Mouse (Mus musculus) C2C12 (cell line): Measurements from ENCODE around the gene Runx3. TPM values are rescaled to one million over a fixed set of nuclear protein-coding genes. Genes with fewer than 3 reads are reported as not detected.

Experiments used
- H3K27me3 ChIP-seq: one replicate; pipeline ENCODE4 v1.6.1; 2011; ENCODE audit not compliant: control insufficient read depth, insufficient read depth, insufficient read length
- H3K36me3 ChIP-seq: one replicate; pipeline ENCODE4 v1.6.1; 2011; ENCODE audit not compliant: control insufficient read depth, insufficient read depth
- H3K4me3 ChIP-seq: one replicate; pipeline ENCODE4 v1.5.1; 2011; ENCODE audit warnings: mild to moderate bottlenecking, control low read depth; ENCODE audit not compliant: poor library complexity, insufficient read depth, severe bottlenecking
- H3K79me2 ChIP-seq: one replicate; pipeline ENCODE4 v1.6.1; 2011; ENCODE audit not compliant: control insufficient read depth, insufficient read depth
- H3K79me3 ChIP-seq: one replicate; pipeline ENCODE4 v1.6.1; 2011; ENCODE audit warnings: low read depth, control low read depth
- H3ac ChIP-seq: one replicate; pipeline ENCODE3; 2011; ENCODE audit warnings: low read depth; ENCODE audit not compliant: control insufficient read depth, insufficient read length
- CEBPB ChIP-seq: IDR thresholded peaks from one replicate; pipeline ENCODE4 v1.6.1; 2011; ENCODE audit warnings: low read depth, mild to moderate bottlenecking, control low read depth, moderate library complexity
- CTCF ChIP-seq: IDR thresholded peaks from one replicate; pipeline ENCODE4 v1.5.1; 2011; ENCODE audit not compliant: control insufficient read depth, insufficient read depth, insufficient read length
- FOSL1 ChIP-seq: IDR thresholded peaks from one replicate; pipeline ENCODE4 v1.8.0; 2011; ENCODE audit warnings: mild to moderate bottlenecking, low read length; ENCODE audit not compliant: poor library complexity, insufficient read depth, severe bottlenecking
- MAX ChIP-seq: IDR thresholded peaks from one replicate; pipeline ENCODE4 v1.6.1; 2011; ENCODE audit warnings: mild to moderate bottlenecking, control low read depth
- MYOD1 ChIP-seq: IDR thresholded peaks from one replicate; pipeline ENCODE4 v1.6.1; 2011; ENCODE audit warnings: low read depth; ENCODE audit not compliant: control insufficient read depth, insufficient read length
- MYOG ChIP-seq: IDR thresholded peaks from one replicate; pipeline ENCODE4 v1.6.1; 2011; ENCODE audit not compliant: control insufficient read depth, insufficient read length; ENCODE audit errors: extremely low read depth
- USF1 ChIP-seq: IDR thresholded peaks from one replicate; pipeline ENCODE4 v1.6.1; 2011; ENCODE audit warnings: low read depth, mild to moderate bottlenecking, control low read depth, moderate library complexity
- polyA plus RNA-seq: library from polyadenylated mRNA; unstranded; fragments of >200 nt; fragmentation: generic; extraction: Trizol; gene quantifications from one replicate; pipeline ENCODE4 v1.2.1, GENCODE M21; 2012; ENCODE audit warnings: missing spikeins

Gene Runx3
- polyA plus RNA-seq, 1 experiment, result 19.5 TPM

GRCm38 (mm10) chr4:135136202-135136601 lies 15.8 kb downstream of the Runx3 start:
- Histone ChIP-seq H3K79me2 (no peaks in the 10 kb centered on the region), H3K4me3 (no peak overlapping the region), H3K79me3 (no peaks in the 10 kb centered on the region), H3ac (no peak overlapping the region), H3K36me3 (no peaks in the 10 kb centered on the region), H3K27me3 (peaks cover 10% of the 10 kb centered on the region)
- TF ChIP-seq CTCF (no peak), USF1 (no peak), MYOD1 (no peak), CEBPB (no peak), MAX (no peak), FOSL1 (no peak)

GRCm38 (mm10) chr4:135136612-135137011 lies 16.2 kb downstream of the Runx3 start:
- Histone ChIP-seq H3K79me2 (no peaks in the 10 kb centered on the region), H3K27me3 (peaks cover 10% of the 10 kb centered on the region), H3K4me3 (no peak overlapping the region), H3ac (no peak overlapping the region), H3K79me3 (no peaks in the 10 kb centered on the region), H3K36me3 (no peaks in the 10 kb centered on the region)
- TF ChIP-seq MYOD1 (no peak), FOSL1 (no peak), MAX (no peak), CEBPB (no peak), USF1 (no peak), MYOG (no peak)

- no peaks in the 10 kb centered on the region for H3K79me3 ChIP-seq
- no peaks in the 10 kb centered on the region for H3K36me3 ChIP-seq
- TF ChIP-seq MYOG (no peak), MAX (no peak), CEBPB (no peak), FOSL1 (no peak), MYOD1 (no peak)
- H3K27me3 ChIP-seq, result peaks cover 10% of the 10 kb centered on the region
- H3ac ChIP-seq, result no peak overlapping the region
- no peaks in the 10 kb centered on the region for H3K79me2 ChIP-seq
- no peak overlapping the region for H3K4me3 ChIP-seq
These were observed 20.4 kb downstream of the Runx3 start for GRCm38 (mm10) chr4:135140647-135141515.

- Histone ChIP-seq H3ac (no peak overlapping the region), H3K36me3 (no peaks in the 10 kb centered on the region), H3K27me3 (peaks cover 10% of the 10 kb centered on the region), H3K4me3 (no peak overlapping the region), H3K79me2 (no peaks in the 10 kb centered on the region), H3K79me3 (no peaks in the 10 kb centered on the region)
- TF ChIP-seq CTCF (no peak), MYOG (no peak), CEBPB (no peak), FOSL1 (no peak), MYOD1 (no peak), MAX (no peak)
These were observed 21.3 kb downstream of the Runx3 start for GRCm38 (mm10) chr4:135141720-135142119.

GRCm38 (mm10) chr4:135146734-135147133 lies 26.3 kb downstream of the Runx3 start:
- no peaks in the 10 kb centered on the region for H3K79me2 ChIP-seq
- H3ac ChIP-seq, result no peak overlapping the region
- no peaks in the 10 kb centered on the region for H3K79me3 ChIP-seq
- H3K4me3 ChIP-seq, result no peak overlapping the region
- H3K36me3 ChIP-seq, result no peaks in the 10 kb centered on the region
- no peaks in the 10 kb centered on the region for H3K27me3 ChIP-seq
- TF ChIP-seq FOSL1 (no peak), MYOD1 (peak; percentile 42)

GRCm38 (mm10) chr4:135148660-135149059 lies 28.2 kb downstream of the Runx3 start:
- TF ChIP-seq MYOG, result no peak
- no peak for TF ChIP-seq MYOD1
- no peak for TF ChIP-seq USF1
- TF ChIP-seq FOSL1, result no peak
- TF ChIP-seq CEBPB, result no peak
- no peaks in the 10 kb centered on the region for H3K36me3 ChIP-seq
- no peak overlapping the region for H3ac ChIP-seq
- no peaks in the 10 kb centered on the region for H3K27me3 ChIP-seq
- peaks cover 10% of the 10 kb centered on the region for H3K79me2 ChIP-seq
- H3K79me3 ChIP-seq, result peaks cover 7% of the 10 kb centered on the region
- no peak overlapping the region for H3K4me3 ChIP-seq
